Mouse (Mus musculus) v-Abl transformed pro-B cells (cell line): Measurements from ENCODE around the gene Cd300lf.

Experiments used
- in situ Hi-C, 2 experiments: fragments of 400-800 bp; cut with MboI; formaldehyde crosslinking; loops; one replicate each; pipeline ENCODE4 v1.15.1; 2025; ENCODE audit not compliant: unreplicated experiment in 2 of 2

Gene Cd300lf

DNA sequence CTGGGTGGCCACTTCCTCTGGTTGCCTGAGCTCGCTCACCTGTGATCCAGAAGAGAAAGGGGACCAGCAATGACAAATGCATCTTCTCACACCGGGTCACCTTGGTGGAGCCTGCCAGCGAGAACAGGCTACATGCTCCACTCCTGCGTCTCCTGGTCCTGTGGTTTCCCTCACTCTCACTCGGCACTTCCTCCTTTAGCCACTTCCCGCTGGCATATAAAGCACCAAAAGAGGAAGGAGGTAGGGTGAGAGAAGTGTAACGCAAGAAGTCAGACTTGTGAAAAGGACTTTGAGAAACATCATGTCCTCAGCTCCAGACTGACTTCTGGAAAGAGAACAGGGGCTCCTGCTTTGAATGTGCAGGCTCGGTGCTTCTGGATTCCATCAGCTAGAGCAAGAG, at the start of gene Cd300lf:
Gene Cd300lf, minus strand, starts transcription at position 193 of the 400 bp plus-strand sequence.
- in situ Hi-C loops = no loop called here

DNA sequence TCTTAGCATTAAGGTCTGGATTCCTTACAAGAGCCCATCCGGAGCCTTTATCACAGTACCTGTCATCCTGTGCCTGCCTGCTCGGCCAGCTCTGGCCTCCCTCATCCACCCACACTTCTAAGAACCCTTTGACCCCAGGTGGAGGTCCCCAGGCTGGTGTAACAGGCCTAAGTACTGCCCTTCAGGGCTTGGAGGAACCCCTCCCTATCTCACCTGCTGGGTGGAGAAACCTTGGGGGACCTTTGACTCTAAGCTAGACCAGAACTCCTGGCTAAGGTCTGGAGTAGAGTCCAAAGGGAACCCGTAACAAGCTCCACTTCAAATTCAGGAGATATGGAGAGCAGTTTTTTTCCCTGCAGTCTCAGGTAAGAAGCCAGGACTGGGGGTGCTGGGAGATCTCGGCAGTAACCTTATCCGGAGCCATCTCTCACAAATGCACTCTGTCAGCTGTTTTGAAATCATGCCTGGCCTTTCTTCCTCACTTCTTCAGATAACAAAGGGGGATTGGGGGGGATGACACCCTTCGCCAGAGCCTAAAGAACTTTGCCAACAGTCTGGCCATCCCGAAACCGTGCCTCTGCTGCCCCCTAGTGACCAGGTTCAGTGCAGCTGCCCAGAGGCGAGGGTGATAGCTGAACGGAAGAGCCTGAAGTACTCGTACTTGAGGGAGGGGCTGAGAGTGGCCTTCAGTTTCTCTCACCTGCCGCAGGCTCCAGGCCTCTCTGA, 48.3 kb upstream of the Cd300lf start:
- in situ Hi-C loops = no loop called here

DNA sequence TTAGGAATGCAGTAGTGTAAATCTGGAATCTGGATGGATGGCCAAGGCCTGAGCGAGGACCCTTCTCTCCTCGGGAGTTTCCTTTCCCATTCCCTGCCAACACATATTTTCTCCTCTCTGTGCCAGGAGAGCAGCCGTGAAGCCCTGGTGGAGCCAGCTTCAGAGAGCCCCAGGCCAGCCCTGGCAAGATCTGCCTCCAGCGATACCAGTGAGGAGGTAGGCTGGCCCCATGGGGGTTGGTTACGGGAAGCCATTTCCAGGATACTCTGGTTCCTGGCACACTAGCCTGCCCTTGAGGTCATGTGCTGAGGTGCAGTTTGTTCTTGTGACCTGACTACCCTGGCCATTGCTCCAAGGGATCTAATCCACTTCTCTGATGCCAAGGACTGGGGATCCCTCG, 46.1 kb upstream of the Cd300lf start:
- in situ Hi-C loops = no loop called here

DNA sequence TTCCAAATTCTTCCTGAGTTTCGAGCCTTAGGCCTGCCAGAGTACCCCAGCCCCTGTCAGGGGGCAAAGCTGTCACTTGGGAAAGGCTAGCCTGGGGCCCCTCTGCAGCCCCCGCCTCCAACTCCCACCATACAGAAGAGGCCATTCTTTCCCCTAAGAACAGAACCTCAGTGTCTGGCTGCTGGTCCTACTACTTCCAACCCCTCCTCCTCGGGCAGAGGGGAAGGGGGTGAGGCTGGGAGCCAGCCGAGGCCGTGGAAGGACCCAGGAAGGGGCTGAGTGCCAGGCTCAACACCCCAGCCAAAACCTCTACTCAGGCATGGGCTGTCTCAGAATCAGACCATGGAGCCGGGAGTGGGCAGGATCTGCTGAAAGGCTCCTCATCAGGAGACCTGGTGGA, 45.4 kb upstream of the Cd300lf start:
- in situ Hi-C loops = no loop called here

DNA sequence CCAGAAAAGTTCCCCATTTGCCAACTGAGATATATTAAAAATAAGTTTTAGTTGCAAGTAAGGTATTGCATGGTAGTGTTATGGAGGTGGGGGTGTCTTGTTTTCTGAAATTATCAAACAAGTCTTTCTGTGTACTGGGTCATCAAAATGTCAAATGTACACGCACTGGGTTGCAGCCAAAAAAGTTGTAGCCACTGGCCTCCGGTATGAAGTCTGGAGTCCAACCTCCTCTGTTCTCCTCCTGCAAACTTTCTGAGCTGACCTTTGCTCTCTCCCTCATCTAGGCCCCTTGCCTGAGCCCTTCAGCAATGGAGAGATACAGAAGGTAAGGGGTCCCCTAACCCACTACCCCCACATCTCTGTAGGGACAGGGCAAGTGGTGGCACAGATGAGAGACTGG, 45.0 kb upstream of the Cd300lf start:
- in situ Hi-C loops = no loop called here

DNA sequence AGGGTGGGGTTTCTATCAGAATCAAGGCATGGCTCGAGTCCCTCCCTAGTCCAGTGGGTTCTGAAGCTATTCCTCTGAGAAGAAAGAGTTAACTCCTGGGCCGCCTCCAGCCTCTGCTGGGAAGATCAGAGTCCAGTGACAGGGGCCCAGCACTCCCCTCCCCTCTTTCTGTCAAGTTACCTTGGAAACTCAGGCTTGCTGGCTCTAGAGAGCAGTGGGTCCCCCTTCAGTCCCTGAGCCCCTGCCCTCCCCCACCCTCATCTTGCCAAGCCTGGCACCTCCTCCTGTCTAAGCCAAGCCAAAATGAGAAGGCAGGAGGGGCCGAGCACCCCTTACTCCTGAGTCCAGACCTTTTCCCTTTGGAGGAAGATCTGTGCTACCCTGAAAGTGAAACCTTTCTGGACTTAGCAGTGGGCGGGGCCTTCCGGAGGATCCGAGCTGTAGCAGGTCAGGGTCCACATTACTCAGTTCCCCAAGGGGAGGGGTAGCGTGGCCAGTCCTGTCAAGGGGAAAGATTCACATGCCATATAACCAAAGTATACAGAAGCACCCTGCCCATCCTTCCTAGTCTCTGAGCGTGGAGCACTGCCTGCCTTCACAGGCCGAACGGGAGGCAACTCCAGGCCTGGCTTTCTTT, 43.9 kb upstream of the Cd300lf start:
- in situ Hi-C loops = no loop called here

DNA sequence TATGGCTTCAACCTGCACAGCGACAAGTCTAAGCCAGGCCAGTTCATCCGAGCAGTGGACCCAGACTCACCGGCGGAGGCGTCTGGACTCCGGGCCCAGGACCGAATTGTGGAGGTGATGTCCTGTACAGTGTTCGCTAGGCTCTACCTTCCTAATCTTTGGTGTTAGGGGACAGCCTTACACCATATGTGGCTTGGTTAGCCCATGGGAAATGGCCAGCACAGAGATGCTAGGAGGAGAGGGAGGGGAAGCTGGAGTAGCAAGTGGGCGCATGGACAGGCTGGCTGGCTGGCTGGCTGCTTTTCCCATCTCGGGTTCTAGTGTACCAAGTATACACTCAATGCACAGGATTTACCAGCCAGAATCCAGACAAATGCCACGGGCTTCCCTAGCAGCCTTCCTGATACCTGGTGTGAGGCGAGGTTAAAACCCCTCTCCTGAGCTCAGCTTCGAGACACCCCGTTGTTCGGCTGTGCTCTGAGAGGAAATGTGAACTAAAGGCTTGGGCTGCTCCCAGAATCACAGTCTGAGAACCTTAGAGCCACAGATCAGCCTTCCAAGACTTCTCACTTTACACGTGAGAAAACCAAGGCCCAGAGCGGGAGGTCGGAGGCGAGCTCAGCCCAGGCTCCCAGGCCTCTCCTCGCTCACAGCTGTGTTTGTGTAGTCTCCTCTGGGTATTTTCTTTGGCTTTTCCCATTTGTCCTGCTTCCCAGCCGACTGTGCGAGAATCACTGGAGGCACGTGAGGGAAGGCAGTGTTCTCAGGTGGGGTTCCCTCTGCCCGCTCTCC, 42.8 kb upstream of the Cd300lf start:
- in situ Hi-C loops = no loop called here

DNA sequence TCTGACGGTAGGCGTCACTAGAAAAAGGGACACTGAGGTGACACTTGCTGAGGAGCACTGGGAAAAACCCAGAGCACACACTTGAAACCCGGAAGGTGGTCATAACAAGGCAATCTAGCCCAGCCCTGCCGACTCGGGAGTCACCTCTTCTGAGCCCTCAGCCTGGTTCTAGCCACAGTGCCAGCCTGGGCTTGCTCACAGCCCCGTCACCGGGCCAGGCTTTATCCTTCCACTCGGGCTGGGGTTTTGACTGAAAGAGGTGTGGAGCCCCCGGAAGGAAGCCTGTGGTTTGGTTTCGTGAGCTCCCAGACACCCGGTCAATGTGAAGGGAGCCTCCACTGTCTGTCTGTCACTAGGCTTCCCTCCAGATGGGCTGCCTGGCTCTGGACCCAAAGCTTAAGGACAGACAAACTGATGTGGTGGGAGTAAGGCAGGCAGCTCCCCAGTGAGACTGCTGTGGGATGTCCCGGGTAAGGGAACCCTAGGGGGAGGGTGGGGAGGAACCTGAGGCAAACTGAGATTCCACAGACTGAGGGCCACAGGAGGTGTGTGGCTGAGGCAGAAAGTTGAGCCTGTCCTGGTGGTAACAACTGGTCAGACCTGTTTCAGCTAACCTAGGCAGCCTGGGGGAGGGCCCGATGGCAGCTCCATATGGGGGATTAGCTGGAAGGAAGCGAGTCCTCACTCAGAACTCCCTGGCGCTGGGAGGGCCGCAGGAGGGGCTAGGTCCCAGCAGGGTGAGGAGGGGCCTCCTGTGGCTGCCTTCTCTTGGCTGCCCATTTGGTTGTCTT, 40.0 kb upstream of the Cd300lf start:
- in situ Hi-C loops = loop anchor here in 1 of 2 experiments (25.0 kb wide), 2 partner anchors 89 to 1486 kb away; partner anchors contain the start of genes D11Wsu47e, Fam104a and Grin2c

DNA sequence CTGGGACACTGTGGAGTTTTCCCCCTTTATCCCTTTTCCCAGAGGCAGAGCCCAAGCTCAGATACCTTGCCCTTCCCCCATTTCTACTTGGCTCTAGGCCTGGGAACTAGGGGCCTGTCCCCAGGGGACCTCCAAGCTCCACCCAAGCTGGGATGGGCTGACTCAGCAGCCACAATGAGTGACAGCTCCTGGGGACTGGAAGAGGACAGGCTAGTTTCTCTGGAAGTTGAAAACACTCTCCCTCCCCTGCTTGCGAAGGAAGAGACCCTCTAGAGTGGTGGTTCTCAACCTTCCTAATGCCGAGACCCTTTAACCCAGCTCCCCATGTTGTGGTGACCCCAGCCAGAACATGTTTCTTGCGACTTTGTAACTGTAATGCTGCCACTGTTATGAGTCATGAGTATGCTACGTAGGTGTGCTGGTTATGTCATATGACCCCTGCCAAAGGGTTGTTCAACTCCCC, 39.1 kb upstream of the Cd300lf start:
- in situ Hi-C loops = loop anchor here in 1 of 2 experiments (25.0 kb wide), 2 partner anchors 89 to 1486 kb away; partner anchors contain the start of genes D11Wsu47e, Fam104a and Grin2c

DNA sequence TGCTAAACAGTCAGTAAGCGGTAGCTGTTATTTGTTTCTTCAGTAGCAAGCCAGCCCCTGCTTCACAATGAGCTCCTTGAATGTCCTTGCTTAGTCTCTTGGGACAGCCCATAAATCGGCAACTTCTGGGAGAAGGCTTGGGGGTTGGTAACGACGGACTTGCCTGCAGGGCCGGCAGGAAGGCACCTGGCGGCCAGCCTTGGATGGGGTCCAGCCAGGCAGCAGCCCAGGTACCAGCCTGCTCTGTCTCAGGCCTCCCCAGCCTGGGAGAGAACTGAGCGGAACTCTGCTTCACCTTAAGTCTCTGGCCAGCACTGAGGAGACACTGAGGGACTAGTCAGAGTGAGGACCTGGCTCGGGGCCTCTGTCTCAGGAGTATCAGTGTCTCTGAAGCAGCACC, 37.3 kb upstream of the Cd300lf start:
- in situ Hi-C loops = loop anchor here in 1 of 2 experiments (25.0 kb wide), 2 partner anchors 91 to 1484 kb away; partner anchors contain the start of genes D11Wsu47e, Fam104a and Grin2c

DNA sequence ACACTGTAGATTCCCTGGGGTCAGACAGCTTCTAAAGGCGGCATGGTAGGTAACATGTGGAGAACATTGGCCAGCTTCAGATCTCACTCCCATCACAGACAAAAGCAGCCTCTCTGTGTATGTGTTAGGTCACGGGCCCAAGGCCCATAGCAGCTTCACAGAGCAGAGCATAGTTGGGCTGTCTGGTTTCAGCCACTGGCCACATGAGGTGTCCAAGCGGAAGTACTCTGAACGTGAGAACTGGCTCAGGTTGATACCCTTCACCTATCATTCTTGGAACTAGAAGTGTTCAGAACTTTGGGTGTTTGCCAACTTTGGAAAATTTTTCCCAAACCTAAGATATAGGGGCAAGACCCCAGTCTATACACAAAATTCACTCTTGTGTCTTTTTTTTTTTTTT, 35.6 kb upstream of the Cd300lf start:
- in situ Hi-C loops = loop anchor here (10.0 to 25.0 kb wide), 4 partner anchors 93 to 1482 kb away; partner anchors contain the start of genes Armc7 (in 1 of the 2), D11Wsu47e (in 1 of the 2), Fam104a (in 1 of the 2) and Grin2c (in 1 of the 2)

DNA sequence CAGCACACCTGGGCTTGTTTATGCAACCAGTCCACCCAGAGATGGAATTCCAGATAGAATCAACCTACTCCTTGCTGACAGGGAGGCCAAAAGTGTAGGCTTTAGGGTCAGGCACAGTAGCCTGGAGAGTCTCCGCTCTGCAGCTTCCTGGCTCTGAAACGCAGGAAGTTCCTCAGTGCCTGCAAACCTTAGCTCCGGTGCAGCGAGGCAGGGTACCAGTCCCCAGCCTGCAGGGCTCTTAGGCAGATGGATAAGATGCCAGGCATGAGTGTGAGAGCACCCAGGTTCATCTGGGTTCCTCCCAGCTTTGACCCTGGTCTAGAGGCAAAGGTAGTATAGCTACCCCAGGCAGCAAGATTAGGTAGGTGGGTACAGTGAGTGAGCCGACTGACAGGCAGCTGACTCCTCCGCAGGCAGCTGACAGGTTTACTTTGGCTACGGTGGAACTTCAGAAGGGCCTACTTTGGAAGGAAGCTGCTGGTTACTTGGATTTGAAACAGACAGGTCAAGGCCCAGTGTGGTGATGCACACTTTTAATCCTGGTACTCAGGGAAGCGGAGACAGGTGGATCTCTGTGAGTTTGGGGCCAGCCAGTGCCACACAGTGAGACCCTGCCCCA, 33.9 kb upstream of the Cd300lf start:
- in situ Hi-C loops = loop anchor here (10.0 to 25.0 kb wide), 4 partner anchors 95 to 1480 kb away; partner anchors contain the start of genes Armc7 (in 1 of the 2), D11Wsu47e (in 1 of the 2), Fam104a (in 1 of the 2) and Grin2c (in 1 of the 2)

DNA sequence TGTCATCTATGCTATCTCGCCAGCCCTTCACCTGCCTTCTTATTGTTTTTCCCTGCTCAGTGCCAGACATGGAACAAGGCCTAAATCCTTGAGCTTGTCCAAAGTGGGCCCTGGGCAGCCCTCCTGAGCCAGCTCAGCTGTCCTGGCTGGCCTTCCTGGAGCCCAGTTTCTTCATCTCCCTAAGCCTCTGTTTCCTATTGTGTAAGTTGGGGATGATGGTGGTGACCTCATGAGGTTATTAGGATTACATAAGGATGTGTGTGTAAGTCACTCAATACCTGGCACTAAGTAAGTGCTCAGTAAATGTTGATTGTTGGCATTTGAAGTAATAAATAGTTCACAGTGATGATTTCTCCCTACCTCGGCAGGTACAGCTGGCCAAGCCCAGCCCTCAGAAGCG, 33.0 kb upstream of the Cd300lf start:
- in situ Hi-C loops = loop anchor here (10.0 to 25.0 kb wide), 4 partner anchors 96 to 1479 kb away; partner anchors contain the start of genes Armc7 (in 1 of the 2), D11Wsu47e (in 1 of the 2), Fam104a (in 1 of the 2) and Grin2c (in 1 of the 2)

DNA sequence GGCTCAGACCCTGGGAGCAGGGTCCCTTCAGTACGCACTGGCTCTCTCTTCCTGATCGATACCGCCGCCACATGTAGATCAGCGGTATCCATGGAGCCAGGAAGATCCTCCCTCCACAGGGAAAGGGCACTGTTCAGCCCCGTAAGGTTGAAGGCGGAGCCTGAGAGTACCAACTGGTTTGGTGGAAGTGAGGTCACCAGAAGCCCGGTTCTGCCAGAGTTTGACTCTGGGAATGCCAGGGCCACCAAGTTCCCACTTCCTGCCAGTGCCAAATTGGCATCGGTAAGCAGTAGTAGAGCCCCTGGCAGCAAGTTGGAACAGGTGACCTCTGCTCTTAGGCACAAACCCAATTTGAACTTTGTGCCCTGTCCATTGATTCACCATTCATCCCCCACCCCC, 31.2 kb upstream of the Cd300lf start:
- in situ Hi-C loops = loop anchor here (10.0 to 25.0 kb wide), 4 partner anchors 97 to 1478 kb away; partner anchors contain the start of genes Armc7 (in 1 of the 2), D11Wsu47e (in 1 of the 2), Fam104a (in 1 of the 2) and Grin2c (in 1 of the 2)

DNA sequence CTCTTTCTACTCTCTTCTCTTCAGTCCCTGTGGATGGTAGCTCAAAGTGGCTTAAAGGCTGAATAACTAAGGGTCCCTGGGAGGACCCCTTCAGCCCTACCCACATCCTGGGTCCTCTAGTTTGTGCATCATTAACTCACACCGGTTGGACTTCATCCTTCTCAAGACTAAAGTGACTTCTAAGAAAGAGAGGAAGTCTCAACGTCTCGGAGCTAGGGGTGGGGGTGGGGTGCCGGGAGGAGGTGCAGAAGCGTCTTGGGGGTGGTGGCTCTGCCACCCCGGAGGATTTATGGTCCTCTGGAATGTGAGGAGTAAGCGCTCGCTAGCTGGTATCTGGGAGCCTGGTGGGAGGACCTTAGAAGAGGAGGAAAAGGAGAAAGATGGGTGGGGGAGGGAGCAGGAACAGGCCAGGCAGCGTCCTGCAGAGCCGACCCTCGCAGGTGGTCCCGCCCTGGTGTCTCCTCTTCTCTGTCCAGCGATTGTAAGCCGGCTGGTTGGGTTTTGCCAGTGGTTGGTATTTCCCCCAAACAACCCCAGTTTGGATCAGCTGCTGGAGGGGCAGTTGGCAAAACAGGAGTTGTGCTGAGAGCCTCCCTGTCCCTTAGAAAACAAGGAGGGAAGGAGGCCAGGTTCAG, 30.7 kb upstream of the Cd300lf start:
- in situ Hi-C loops = loop anchor here (10.0 to 25.0 kb wide), 4 partner anchors 98 to 1477 kb away; partner anchors contain the start of genes Armc7 (in 1 of the 2), D11Wsu47e (in 1 of the 2), Fam104a (in 1 of the 2) and Grin2c (in 1 of the 2)

DNA sequence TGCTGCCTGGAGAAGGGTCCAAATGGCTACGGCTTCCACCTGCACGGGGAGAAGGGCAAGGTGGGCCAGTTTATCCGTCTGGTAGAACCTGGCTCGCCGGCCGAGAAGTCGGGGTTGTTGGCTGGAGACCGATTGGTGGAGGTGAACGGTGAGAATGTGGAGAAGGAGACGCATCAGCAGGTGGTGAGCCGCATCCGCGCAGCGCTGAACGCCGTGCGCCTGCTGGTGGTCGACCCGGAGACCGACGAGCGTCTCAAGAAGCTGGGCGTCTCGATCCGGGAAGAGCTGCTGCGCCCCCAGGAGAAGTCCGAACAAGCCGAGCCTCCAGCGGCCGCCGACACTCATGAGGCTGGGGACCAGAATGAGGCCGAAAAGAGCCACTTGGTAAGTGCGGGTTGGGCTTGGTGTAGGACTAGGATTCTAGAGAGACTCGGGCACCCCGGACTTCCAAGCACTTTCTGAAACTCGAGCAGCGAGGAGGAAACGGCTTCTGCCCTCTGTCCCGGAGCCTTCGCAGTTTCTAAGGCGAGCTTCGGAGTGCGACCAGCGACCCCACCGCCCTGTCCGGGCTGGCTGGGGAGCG, 29.9 kb upstream of the Cd300lf start:
- in situ Hi-C loops = loop anchor here (10.0 to 25.0 kb wide), 4 partner anchors 99 to 1476 kb away; partner anchors contain the start of genes Armc7 (in 1 of the 2), D11Wsu47e (in 1 of the 2), Fam104a (in 1 of the 2) and Grin2c (in 1 of the 2)

DNA sequence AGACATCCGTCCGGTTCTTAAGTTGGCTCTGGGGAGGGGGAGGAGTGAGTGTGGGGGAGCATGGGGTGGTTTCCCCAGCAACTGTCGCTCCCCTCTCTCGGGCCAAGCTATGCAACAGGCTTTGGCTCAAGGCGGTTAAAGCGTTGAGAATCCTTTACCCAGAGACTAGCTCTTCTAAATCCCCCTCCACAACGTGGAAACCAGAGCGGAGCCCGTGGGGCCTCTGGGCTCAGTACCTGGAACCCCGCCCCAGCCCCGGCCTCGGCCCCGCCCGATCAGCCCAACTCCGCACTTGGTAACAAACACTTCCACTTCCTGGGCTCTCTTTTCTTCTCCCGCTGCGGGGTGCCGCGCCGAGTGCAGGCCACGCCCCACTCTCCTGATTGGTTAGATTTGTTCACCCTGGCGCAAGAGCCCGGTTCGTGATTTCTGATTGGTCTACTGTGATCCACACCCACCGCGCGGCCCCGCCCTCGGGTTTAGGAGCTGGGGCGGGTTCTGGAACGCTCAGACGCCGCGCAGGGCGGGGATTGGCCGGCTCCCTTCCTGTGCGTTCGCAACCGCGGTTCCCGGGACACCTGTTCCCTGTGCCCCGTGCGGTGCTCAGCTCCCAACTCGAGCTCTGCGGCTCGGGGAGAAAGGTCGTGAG, 29.2 kb upstream of the Cd300lf start, which contains the start of gene Slc9a3r1:
Gene Slc9a3r1, plus strand, starts transcription at position 510 of the 649 bp plus-strand sequence.
- in situ Hi-C loops = loop anchor here (10.0 to 25.0 kb wide), 4 partner anchors 99 to 1476 kb away; partner anchors contain the start of genes Armc7 (in 1 of the 2), D11Wsu47e (in 1 of the 2), Fam104a (in 1 of the 2) and Grin2c (in 1 of the 2)
